Mouse (Mus musculus): ENCODE data around the gene Aqp9. TPM values are rescaled to one million over a fixed set of nuclear protein-coding genes. Genes with fewer than 3 reads are reported as not detected.
A peak's percentile ranks its signal among the peaks of the same experiment; 100 is the strongest.

The Aqp9 gene
- total and polyA plus RNA-seq, 2 experiments from 2014 or later, result 0.37 to 2.5 TPM

- Histone ChIP-seq H3K27me3 (ENCODE audit: insufficient read depth, low read length) (no peaks in the 10 kb centered on the region), H3K4me3 (ENCODE audit: low read length) (no peak overlapping the region), H3K9ac (replicated peaks; ENCODE audit: low read length) (no peak overlapping the region), H3K4me1 (ENCODE audit: insufficient read depth, low read length) (no peaks in the 10 kb centered on the region), H3K27ac (peak overlapping the region; percentile 38), H3K36me3 (ENCODE audit: insufficient read depth, low read length) (no peaks in the 10 kb centered on the region), H3K4me2 (ENCODE audit: low read depth, low read length) (no peak overlapping the region), H3K9me3 (ENCODE audit: low read length) (no peaks in the 10 kb centered on the region)
- peak; percentile 45; the same call in 1 of the 2 replicates for ATAC-seq
- DNase-seq (ENCODE audit: low spot score), result peak; percentile 71
- TF ChIP-seq CTCF (IDR thresholded peaks at IDR 0.05; ENCODE audit: low read depth), result no peak
- WGBS, result 22% methylated on average over 2 of the region's 2 CpGs
These were observed 838 bp downstream of the Aqp9 start for GRCm38 (mm10) chr9:71167473-71168215.

- 38% methylated on average over 5 of the region's 5 CpGs for WGBS
- DNase-seq (ENCODE audit: low spot score), result peak; percentile 56
- no peaks in the 10 kb centered on the region for H3K9me3 ChIP-seq (ENCODE audit: low read length)
- H3K4me3 ChIP-seq (ENCODE audit: low read length), result no peak overlapping the region
- TF ChIP-seq CTCF (IDR thresholded peaks at IDR 0.05; ENCODE audit: low read depth), result no peak
- no peak overlapping the region for H3K9ac ChIP-seq (replicated peaks; ENCODE audit: low read length)
- ATAC-seq, result peak; percentile 70; the same call in 1 of the 2 replicates
- no peaks in the 10 kb centered on the region for H3K27me3 ChIP-seq (ENCODE audit: insufficient read depth, low read length)
- H3K4me2 ChIP-seq (ENCODE audit: low read depth, low read length), result no peak overlapping the region
- H3K36me3 ChIP-seq (ENCODE audit: insufficient read depth, low read length), result no peaks in the 10 kb centered on the region
- peak overlapping the region; percentile 38 for H3K27ac ChIP-seq
- no peaks in the 10 kb centered on the region for H3K4me1 ChIP-seq (ENCODE audit: insufficient read depth, low read length)
These were observed 1.5 kb downstream of the Aqp9 start for GRCm38 (mm10) chr9:71166871-71167465.

- no peak for ATAC-seq
- DNase-seq (ENCODE audit: low spot score), result no peak
- Histone ChIP-seq H3K27ac (no peak overlapping the region), H3K4me1 (ENCODE audit: insufficient read depth, low read length) (no peaks in the 10 kb centered on the region), H3K9me3 (ENCODE audit: low read length) (no peaks in the 10 kb centered on the region), H3K9ac (replicated peaks; ENCODE audit: low read length) (no peak overlapping the region), H3K27me3 (ENCODE audit: insufficient read depth, low read length) (no peaks in the 10 kb centered on the region), H3K4me3 (ENCODE audit: low read length) (no peak overlapping the region), H3K4me2 (ENCODE audit: low read depth, low read length) (no peak overlapping the region), H3K36me3 (ENCODE audit: insufficient read depth, low read length) (no peaks in the 10 kb centered on the region)
- no peak for TF ChIP-seq CTCF (IDR thresholded peaks at IDR 0.05; ENCODE audit: low read depth)
- WGBS, result 92% methylated on average over 5 of the region's 5 CpGs
These were observed 2.3 kb downstream of the Aqp9 start for GRCm38 (mm10) chr9:71166019-71166705.

GRCm38 (mm10) chr9:71165510-71165909, 3.0 kb downstream of the Aqp9 start:
- 83% methylated on average over 2 of the region's 2 CpGs for WGBS
- no peak for ATAC-seq
- H3K9me3 ChIP-seq (ENCODE audit: low read length), result no peaks in the 10 kb centered on the region
- H3K4me3 ChIP-seq (ENCODE audit: low read length), result no peak overlapping the region
- H3K4me2 ChIP-seq (ENCODE audit: low read depth, low read length), result no peak overlapping the region
- H3K9ac ChIP-seq (replicated peaks; ENCODE audit: low read length), result no peak overlapping the region
- no peak for TF ChIP-seq CTCF (IDR thresholded peaks at IDR 0.05; ENCODE audit: low read depth)
- H3K4me1 ChIP-seq (ENCODE audit: insufficient read depth, low read length), result no peaks in the 10 kb centered on the region
- H3K27ac ChIP-seq, result no peak overlapping the region
- no peaks in the 10 kb centered on the region for H3K36me3 ChIP-seq (ENCODE audit: insufficient read depth, low read length)
- H3K27me3 ChIP-seq (ENCODE audit: insufficient read depth, low read length), result no peaks in the 10 kb centered on the region
- no peak for DNase-seq (ENCODE audit: low spot score)

GRCm38 (mm10) chr9:71165061-71165460, 3.4 kb downstream of the Aqp9 start:
- TF ChIP-seq CTCF (IDR thresholded peaks at IDR 0.05; ENCODE audit: low read depth), result no peak
- Histone ChIP-seq H3K4me3 (ENCODE audit: low read length) (no peak overlapping the region), H3K36me3 (ENCODE audit: insufficient read depth, low read length) (no peaks in the 10 kb centered on the region), H3K27me3 (ENCODE audit: insufficient read depth, low read length) (no peaks in the 10 kb centered on the region), H3K9me3 (ENCODE audit: low read length) (no peaks in the 10 kb centered on the region), H3K4me2 (ENCODE audit: low read depth, low read length) (no peak overlapping the region), H3K27ac (no peak overlapping the region), H3K9ac (replicated peaks; ENCODE audit: low read length) (no peak overlapping the region), H3K4me1 (ENCODE audit: insufficient read depth, low read length) (no peaks in the 10 kb centered on the region)
- WGBS, result 88% methylated on average over 6 of the region's 6 CpGs
- DNase-seq (ENCODE audit: low spot score) (no peak), ATAC-seq (no peak)

GRCm38 (mm10) chr9:71164353-71164752, 4.1 kb downstream of the Aqp9 start:
- no peak overlapping the region for H3K4me2 ChIP-seq (ENCODE audit: low read depth, low read length)
- H3K9ac ChIP-seq (replicated peaks; ENCODE audit: low read length), result no peak overlapping the region
- no peak overlapping the region for H3K27ac ChIP-seq
- H3K36me3 ChIP-seq (ENCODE audit: insufficient read depth, low read length), result no peaks in the 10 kb centered on the region
- ATAC-seq (no peak), DNase-seq (ENCODE audit: low spot score) (no peak)
- TF ChIP-seq CTCF (IDR thresholded peaks at IDR 0.05; ENCODE audit: low read depth), result no peak
- H3K4me3 ChIP-seq (ENCODE audit: low read length), result no peak overlapping the region
- H3K4me1 ChIP-seq (ENCODE audit: insufficient read depth, low read length), result no peaks in the 10 kb centered on the region
- 82% methylated on average over 3 of the region's 3 CpGs for WGBS
- H3K27me3 ChIP-seq (ENCODE audit: insufficient read depth, low read length), result no peaks in the 10 kb centered on the region
- no peaks in the 10 kb centered on the region for H3K9me3 ChIP-seq (ENCODE audit: low read length)
